Mouse (Mus musculus) heart, embryonic 14.5 days (tissue): ENCODE measurements at regions not wholly inside any gene's neighbourhood (a gene's known extent, or its start where the extent isn't known, plus 50 kb on each side); places are given as distances from the start of the nearest gene placed in this dataset.
A peak's percentile ranks its signal among the peaks of the same experiment; 100 is the strongest.

Source experiments
- ATAC-seq: fragments of 200-750 bp; cut with Nextera tagmentation; 2 replicates; pipeline ENCODE4 v1.8.0; 2017; ENCODE audit warnings: low read depth, moderate TSS enrichment; ENCODE audit not compliant: insufficient number of reproducible peaks, insufficient read depth, low FRiP score
- H3K27ac ChIP-seq, 2 experiments: fragments of 200-500 bp in 1 of 2; fragments of 300-500 bp in 1 of 2; sonication (generic) in 1 of 2; replicated peaks in 1 of 2; 2 replicates each; pipeline ENCODE4 v1.5.1; 2012 to 2014; ENCODE audit warnings: low read depth in 2 of 2, low read length in 2 of 2, control low read depth in 1 of 2, mild to moderate bottlenecking in 1 of 2, mixed read lengths in 1 of 2; ENCODE audit not compliant: control insufficient read depth in 1 of 2, insufficient read depth in 1 of 2
- H3K27me3 ChIP-seq: fragments of 300-500 bp; sonication (generic); 2 replicates; pipeline ENCODE4 v1.6.1; 2014; ENCODE audit warnings: mild to moderate bottlenecking, low read length, control low read depth; ENCODE audit not compliant: control insufficient read depth, insufficient read depth
- H3K36me3 ChIP-seq: fragments of 300-500 bp; sonication (generic); 2 replicates; pipeline ENCODE4 v1.6.1; 2014; ENCODE audit warnings: mild to moderate bottlenecking, control low read depth, low read length, mixed read lengths; ENCODE audit not compliant: control insufficient read depth, insufficient read depth
- H3K4me1 ChIP-seq, 2 experiments: fragments of 200-500 bp in 1 of 2; fragments of 300-500 bp in 1 of 2; sonication (generic) in 1 of 2; 2 replicates each; pipeline ENCODE4 v1.6.1; 2012 to 2014; ENCODE audit warnings: low read length in 2 of 2, control low read depth in 1 of 2, mixed read lengths in 1 of 2; ENCODE audit not compliant: control insufficient read depth in 2 of 2, insufficient read depth in 2 of 2
- H3K4me2 ChIP-seq: fragments of 300-500 bp; sonication (generic); 2 replicates; pipeline ENCODE4 v1.6.1; 2014; ENCODE audit warnings: mild to moderate bottlenecking, low read length
- H3K4me3 ChIP-seq, 2 experiments: fragments of 200-500 bp in 1 of 2; fragments of 300-500 bp in 1 of 2; sonication (generic) in 1 of 2; 2 replicates each; pipeline ENCODE4 v1.5.1; 2012 to 2014; ENCODE audit warnings: low read length in 2 of 2, mild to moderate bottlenecking in 2 of 2, control low read depth in 1 of 2, low read depth in 1 of 2, moderate library complexity in 1 of 2; ENCODE audit not compliant: control insufficient read depth in 1 of 2, insufficient read depth in 1 of 2
- H3K9ac ChIP-seq: fragments of 300-500 bp; sonication (generic); 2 replicates; pipeline ENCODE4 v1.6.1; 2014; ENCODE audit warnings: mild to moderate bottlenecking, low read length
- H3K9me3 ChIP-seq: fragments of 300-500 bp; sonication (generic); 2 replicates; pipeline ENCODE4 v1.6.1; 2016; ENCODE audit warnings: low read length, control low read depth; ENCODE audit not compliant: control insufficient read depth
- WGBS: fragments of 180-500 bp; shearing (Covaris S2); extraction: QIAGEN DNeasy Blood & Tissue Kit; methylation state at CpG from one replicate; pipeline ENCODE4 v1.1.7; 2014; 5-methylcytosine and 5-hydroxymethylcytosine counted together

DNA sequence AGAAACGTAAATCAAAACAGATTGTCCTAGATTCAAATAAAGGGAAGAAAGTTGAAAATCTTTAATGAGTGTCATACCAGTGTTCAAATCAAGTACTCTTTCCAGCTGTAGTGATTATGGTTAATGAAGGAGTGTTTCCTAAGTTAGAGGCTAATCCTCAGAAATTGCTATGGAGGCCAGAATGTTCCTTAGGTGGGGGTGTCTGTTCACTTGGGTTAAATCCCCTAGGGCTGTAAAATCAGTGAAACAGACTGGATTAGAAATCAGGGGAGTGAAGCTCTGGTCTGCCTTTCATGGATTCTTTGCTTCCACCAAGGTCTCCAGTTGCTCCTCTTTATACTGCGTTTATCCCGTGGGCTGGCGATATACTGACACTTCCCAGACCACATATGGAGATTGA, 270.7 kb upstream of the 1700056E22Rik start:
- Histone ChIP-seq H3K4me1 (no peaks in the 10 kb centered on the region), H3K4me2 (no peak overlapping the region), H3K4me3 (no peak overlapping the region), H3K27ac (no peak overlapping the region), H3K9ac (no peak overlapping the region), H3K9me3 (no peaks in the 10 kb centered on the region), H3K36me3 (no peaks in the 10 kb centered on the region), H3K27me3 (no peaks in the 10 kb centered on the region)
- no peak for ATAC-seq
- 79% methylated on average over 4 of the region's 4 CpGs for WGBS

DNA sequence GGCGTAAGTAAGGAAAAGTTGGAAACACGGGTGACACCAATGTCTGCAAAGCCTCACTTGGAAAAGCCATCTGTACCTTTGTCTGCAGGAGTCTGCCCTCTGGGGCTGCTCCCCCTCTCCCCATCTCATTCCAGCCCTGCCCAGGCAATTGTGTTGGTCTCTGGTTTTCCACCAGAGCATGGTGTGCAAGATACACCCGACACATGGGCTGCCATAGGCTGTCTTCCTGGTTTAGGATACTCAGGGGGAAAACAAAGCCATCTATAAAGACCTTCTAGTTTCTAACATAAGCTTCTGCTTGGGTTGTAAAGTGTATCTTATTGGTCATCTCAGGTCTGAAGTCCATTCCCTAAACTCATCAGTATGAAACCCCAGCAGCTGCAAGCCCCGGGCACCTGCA, 270.1 kb upstream of the 1700056E22Rik start:
- Histone ChIP-seq H3K9me3 (no peaks in the 10 kb centered on the region), H3K27ac (no peak overlapping the region), H3K4me1 (no peaks in the 10 kb centered on the region), H3K4me3 (no peak overlapping the region), H3K27me3 (no peaks in the 10 kb centered on the region), H3K36me3 (no peaks in the 10 kb centered on the region), H3K4me2 (no peak overlapping the region), H3K9ac (no peak overlapping the region)
- 80% methylated on average over 4 of the region's 4 CpGs for WGBS
- no peak for ATAC-seq

DNA sequence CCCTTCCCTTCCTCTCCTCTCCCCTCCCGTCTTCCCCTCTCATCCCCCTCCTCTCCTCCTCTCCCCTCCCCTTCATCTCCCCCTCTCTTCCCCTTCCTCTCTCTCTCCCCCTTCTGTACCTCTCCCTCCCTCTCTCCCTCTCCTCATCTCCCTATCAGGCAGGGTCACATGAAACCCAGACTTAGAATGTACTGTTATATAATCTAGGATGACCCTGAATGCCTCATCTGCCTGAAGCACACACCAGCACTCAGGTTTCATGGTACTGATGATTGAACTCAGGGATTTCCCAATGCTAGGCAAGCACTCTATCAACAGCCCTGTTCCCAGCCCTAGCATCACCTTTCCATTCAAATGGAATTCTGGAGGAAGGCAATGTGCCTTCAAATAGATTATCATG, 264.6 kb upstream of the 1700056E22Rik start:
- Histone ChIP-seq H3K27ac (no peak overlapping the region), H3K36me3 (no peaks in the 10 kb centered on the region), H3K9me3 (no peaks in the 10 kb centered on the region), H3K4me1 (no peaks in the 10 kb centered on the region), H3K4me3 (no peak overlapping the region), H3K9ac (no peak overlapping the region), H3K27me3 (no peaks in the 10 kb centered on the region), H3K4me2 (no peak overlapping the region)
- no peak for ATAC-seq
- 58% methylated on average over 1 of the region's 1 CpGs for WGBS

DNA sequence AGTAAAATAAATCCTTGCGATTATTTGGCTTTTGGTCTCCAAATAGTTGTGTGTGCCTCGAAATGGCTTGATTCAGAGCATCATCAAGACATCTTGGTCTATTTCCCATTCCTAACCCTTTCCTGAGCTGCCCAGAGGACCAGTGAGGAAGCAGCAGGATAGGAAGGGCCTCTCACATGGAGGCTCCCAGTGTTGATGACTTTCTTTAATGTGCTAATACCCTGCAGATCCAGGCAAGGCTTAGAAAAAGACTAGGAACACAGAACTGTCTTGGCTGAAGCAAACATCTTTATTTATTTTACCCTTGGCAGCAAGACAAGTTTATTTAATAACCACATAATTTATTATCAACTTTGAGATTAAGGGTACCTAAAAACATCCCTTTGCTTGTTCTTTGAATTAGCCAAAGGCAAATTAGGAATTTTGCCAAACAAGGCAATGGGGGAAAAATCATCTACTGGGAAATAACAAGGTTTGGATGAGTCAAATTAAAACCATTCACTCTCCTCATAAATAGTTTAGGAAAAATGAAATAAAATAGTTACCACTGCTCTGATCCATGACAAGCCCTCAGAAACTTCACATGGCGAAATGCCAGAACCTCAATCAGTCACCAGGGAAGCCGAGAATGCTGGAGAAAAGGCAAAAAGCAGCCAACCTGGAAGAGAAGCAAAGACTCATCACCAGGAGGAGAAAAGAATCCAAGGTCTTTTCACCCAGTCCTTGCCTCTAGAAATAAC, 263.1 kb upstream of the 1700056E22Rik start:
- H3K27ac ChIP-seq: no peak overlapping the region
- WGBS: 74% methylated on average over 4 of the region's 4 CpGs
- ATAC-seq: no peak
- H3K4me3 ChIP-seq: no peak overlapping the region
- no peaks in the 10 kb centered on the region for H3K36me3 ChIP-seq
- no peaks in the 10 kb centered on the region for H3K27me3 ChIP-seq
- no peak overlapping the region for H3K4me2 ChIP-seq
- H3K9me3 ChIP-seq: no peaks in the 10 kb centered on the region
- H3K9ac ChIP-seq: no peak overlapping the region
- H3K4me1 ChIP-seq: no peaks in the 10 kb centered on the region

DNA sequence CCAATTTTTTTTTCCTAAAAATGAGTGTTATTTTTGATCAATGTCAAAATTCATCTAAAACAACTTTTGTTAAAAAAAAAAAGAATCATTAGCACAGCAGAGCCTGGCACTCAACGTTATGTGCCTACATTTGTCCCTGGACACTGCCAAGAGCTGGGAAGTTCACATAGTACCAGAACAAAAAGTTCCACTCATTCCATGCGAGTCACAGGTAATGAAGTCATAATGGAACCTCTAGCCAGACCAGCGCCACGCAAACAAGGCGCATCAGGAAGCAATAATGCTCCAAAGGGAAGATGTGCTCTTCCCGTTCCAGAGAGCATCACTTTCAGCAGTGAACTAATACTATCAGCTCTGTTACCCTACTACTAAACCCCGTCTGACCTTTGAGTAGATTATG, 257.0 kb upstream of the 1700056E22Rik start:
- H3K4me2 ChIP-seq: no peak overlapping the region
- no peak overlapping the region for H3K27ac ChIP-seq
- 81% methylated on average over 7 of the region's 7 CpGs for WGBS
- H3K27me3 ChIP-seq: no peaks in the 10 kb centered on the region
- H3K4me3 ChIP-seq: no peak overlapping the region
- H3K4me1 ChIP-seq: peaks cover 0 to 2% of the 10 kb centered on the region in 2 experiments; a peak in 1 of 4 replicates
- no peak for ATAC-seq
- H3K36me3 ChIP-seq: no peaks in the 10 kb centered on the region
- no peaks in the 10 kb centered on the region for H3K9me3 ChIP-seq
- no peak overlapping the region for H3K9ac ChIP-seq

DNA sequence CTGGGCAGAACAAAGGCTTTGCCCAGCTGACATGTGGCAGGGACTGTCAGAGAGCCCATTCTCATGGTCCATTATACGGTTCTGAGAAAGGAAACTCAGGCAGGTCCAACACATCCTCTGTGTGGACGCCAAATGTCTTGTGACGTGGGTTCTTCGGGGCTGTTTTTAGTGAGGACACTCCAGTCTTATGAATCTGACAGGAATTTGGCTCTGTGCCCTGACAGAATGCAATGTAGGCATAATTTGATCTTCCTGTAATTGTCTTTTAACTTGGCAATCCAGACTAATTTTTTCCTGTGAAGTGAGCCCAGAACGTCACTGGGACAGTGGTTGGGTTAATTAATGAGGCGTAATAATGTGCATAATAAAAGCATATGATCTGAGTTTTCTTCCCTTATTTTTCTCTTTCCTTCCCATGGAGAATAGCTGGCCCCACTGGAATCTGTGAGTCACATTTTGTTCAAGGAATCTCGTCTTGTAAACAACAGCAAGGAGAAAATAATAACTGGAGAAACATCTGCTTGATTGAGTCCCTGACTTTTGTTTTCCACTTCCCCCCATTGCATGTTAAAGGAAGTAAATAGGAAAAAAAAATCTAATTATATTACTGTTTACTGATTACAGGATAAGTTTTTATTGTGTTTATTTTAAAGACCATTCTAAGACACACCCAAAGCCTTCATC, 255.8 kb upstream of the 1700056E22Rik start:
- H3K27ac ChIP-seq: no peak overlapping the region
- H3K4me3 ChIP-seq: no peak overlapping the region
- whole genome bisulfite sequencing: 53% methylated on average over 7 of the region's 7 CpGs
- no peak overlapping the region for H3K9ac ChIP-seq
- peak; percentile 21; the same call in 1 of the 2 replicates for ATAC-seq
- H3K27me3 ChIP-seq: no peaks in the 10 kb centered on the region
- no peaks in the 10 kb centered on the region for H3K36me3 ChIP-seq
- H3K4me2 ChIP-seq: no peak overlapping the region
- H3K4me1 ChIP-seq: peaks cover 0 to 2% of the 10 kb centered on the region in 2 experiments; a peak in 1 of 4 replicates
- H3K9me3 ChIP-seq: no peaks in the 10 kb centered on the region

DNA sequence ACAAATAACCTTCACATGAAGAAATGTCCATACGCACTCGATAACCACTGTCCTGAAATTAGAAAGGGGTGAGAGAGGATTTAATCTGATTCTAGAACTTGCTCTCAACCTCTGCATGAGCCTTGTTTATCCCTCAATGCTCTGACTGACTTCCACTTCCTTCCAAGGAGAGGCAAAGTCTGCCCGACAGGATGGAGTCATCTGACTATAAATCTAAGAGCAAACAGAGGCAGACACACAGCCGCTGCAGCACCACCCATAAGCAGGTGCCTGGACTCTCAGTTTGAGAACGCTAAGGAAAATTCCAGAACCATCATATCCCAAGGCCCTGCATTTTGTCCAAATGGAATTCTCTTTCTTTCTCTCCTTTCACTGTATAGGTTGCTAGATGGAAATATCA, 247.7 kb upstream of the 1700056E22Rik start:
- no peak overlapping the region for H3K4me3 ChIP-seq
- H3K4me2 ChIP-seq: no peak overlapping the region
- no peaks in the 10 kb centered on the region for H3K36me3 ChIP-seq
- H3K27ac ChIP-seq: no peak overlapping the region
- no peaks in the 10 kb centered on the region for H3K4me1 ChIP-seq
- no peak for ATAC-seq
- 64% methylated on average over 5 of the region's 5 CpGs for WGBS
- H3K9ac ChIP-seq: no peak overlapping the region
- H3K27me3 ChIP-seq: no peaks in the 10 kb centered on the region
- no peaks in the 10 kb centered on the region for H3K9me3 ChIP-seq
